Mouse (Mus musculus): ENCODE measurements around the gene Scrt2.

Gene Scrt2

DNA sequence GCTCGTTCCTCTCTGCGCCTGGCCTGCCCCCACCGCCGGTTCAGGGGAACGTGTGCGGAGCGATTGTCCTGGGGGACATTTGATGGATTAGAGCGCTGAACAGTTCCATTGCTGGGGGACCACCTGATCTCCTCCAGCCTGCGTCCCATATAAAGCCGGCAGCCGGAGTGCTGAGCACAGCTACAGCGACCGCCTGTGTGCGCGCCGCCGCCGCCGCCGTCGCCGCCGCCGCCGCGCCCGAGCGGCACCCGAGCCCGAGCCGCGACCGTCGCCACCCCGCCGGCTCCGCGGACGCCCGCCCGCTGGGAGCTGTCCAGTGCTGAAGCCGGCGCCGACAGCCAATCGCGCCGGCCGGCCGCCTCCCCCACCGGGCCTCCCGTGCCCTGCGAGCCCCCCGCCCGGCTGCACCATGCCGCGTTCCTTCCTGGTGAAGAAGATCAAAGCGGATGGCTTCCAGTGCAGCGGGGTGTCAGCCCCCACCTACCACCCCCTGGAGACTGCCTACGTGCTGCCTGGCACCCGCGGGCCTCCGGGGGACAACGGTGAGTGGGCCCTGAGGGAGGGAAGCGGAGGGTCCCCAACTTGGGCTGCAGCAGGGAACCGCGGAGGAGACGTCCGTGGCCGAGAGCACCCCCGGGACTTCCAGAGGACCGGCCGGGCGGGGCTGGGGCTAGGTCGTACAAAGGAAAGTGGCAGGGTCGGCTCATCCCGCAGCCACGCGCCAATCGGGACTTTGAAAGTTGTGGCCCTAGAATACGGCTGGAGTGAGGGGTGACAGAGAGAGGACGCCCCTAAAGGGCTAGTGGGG lies 516 bp downstream of the Scrt2 start:
- no peak for DNase-seq (ENCODE audit: extremely low read depth, low read depth, low spot score)

GRCm38 (mm10) chr2:152082456-152083285 lies 1.3 kb downstream of the Scrt2 start:
- DNase-seq (ENCODE audit: extremely low read depth, low read depth, low spot score) = no peak

DNA sequence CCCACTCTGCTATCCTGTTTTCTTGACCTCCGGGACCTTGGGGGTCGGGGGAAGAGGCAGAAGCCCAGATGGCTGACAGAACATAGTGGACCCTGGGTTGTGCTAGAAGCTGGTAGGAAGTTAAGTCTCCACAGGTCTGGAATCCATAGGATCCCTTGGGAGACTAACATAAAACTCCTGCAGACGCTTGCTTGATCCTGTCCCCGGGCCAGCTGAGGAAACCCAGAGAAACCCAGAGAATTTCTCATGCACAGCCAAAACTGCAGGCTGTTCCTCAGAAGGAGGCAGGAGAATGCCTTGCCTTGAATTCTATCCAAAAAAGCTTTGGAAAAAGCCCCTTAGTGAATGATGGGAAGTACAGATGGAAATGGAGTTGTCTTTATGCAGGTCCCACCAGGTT lies 2.1 kb downstream of the Scrt2 start:
- no peak for DNase-seq (ENCODE audit: extremely low read depth, low read depth, low spot score)

DNA sequence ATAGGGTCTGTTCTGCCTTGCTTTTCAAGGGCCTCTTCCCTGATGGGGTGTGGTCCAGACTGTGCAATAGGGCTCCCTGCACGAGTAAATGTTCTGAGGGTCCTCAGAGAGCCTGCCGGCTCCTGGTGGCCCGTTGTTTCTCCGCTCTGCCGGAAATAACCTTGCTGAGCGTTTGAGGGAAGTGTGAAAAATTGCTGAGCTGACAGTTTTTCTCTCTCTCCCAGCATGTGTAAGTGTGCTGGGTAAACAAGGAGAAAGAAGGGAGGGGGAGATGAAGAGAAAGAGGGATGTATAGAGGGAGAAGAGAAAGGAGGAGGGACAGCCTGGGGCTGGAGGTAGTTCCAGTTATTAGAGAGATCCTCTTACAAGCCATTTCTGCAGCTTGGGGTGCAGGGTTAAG lies 3.0 kb downstream of the Scrt2 start:
- no peak for DNase-seq (ENCODE audit: extremely low read depth, low read depth, low spot score)

DNA sequence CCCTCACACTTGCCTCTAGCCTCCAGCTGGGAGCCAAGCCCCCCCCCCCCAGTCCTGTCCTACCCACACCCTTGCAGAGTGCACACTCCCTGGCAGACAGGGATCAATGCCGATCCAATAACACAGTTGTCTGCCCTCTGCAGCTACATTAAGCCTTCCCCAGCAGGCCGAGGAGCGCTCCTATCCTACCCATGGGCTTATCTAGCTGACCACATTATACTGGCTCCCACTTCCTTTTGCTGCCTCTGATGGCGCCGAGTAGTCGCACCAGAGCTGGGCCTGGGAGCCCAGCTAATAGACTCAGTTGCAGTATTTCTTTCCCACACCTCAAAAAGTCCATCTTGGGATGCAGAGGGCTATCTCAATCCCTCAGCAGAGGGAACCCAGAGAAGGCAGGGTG lies 4.1 kb downstream of the Scrt2 start:
- no peak for DNase-seq (ENCODE audit: extremely low read depth, low read depth, low spot score)

- DNase-seq (ENCODE audit: extremely low read depth, low read depth, low spot score) = no peak
These were observed 5.1 kb downstream of the Scrt2 start for GRCm38 (mm10) chr2:152086451-152086850.

GRCm38 (mm10) chr2:152087111-152087510 lies 5.8 kb downstream of the Scrt2 start:
- DNase-seq (ENCODE audit: extremely low read depth, low read depth, low spot score) = no peak

DNA sequence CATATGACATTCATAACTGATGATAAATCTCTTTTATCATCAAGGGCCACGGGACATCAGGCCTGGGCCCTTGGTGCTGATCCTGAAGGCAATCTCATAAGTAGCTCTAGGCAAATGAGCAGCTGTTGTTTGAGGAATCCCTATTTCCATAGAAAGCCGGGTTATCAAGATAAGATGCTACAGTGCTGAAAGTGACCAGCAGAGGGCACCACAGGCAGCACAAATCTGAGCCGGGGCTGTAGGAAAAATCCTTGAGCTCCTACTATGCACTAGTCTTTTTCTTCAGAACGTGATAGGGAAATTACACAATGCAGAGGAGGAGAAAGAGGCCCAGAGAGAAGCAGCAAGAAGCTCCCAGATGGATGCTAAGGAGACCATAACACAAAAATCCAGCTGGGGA lies 7.7 kb downstream of the Scrt2 start:
- no peak for DNase-seq (ENCODE audit: extremely low read depth, low read depth, low spot score)

DNA sequence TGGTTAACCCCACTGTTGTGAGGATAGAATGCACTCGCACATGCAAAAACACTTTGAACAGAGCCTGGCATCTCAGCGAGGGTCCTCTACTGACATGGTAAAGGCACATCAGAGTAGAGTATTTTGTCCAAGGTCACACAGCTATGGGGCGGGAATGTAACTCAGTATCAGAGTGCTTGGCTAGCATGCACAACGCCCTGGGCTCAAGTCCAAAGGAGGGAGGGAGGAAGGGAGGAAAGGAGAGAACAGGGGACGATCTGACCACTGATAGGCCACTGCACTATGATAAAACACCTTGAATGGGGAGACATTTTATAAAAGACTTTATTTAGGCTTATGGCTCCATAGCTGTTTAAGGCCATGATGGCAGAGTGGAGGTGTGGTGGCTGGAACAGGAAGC lies 8.3 kb downstream of the Scrt2 start:
- no peak for DNase-seq (ENCODE audit: extremely low read depth, low read depth, low spot score)

DNA sequence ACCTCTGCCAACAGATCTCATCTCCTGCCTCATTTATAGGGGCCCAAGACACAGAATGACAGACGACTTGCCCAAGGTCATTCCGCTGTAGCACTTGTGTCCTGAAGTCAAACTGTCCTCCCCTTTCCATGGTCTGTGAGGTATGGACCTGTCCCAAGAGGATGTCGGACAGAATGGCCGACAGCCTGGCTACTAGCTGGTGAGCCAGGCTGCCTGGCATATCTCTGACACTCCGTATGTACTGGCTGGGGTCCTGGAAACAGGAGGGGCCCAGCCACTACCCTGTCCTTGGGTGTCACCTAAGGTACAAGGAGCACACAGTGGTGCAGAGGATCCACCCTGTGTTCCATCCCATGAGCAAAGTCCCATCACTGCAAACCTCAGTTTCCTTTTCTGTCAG lies 9.2 kb downstream of the Scrt2 start:
- DNase-seq (ENCODE audit: extremely low read depth, low read depth, low spot score) = no peak

GRCm38 (mm10) chr2:152091342-152092056 lies 10.2 kb downstream of the Scrt2 start:
- DNase-seq (ENCODE audit: extremely low read depth, low read depth, low spot score) = no peak

DNA sequence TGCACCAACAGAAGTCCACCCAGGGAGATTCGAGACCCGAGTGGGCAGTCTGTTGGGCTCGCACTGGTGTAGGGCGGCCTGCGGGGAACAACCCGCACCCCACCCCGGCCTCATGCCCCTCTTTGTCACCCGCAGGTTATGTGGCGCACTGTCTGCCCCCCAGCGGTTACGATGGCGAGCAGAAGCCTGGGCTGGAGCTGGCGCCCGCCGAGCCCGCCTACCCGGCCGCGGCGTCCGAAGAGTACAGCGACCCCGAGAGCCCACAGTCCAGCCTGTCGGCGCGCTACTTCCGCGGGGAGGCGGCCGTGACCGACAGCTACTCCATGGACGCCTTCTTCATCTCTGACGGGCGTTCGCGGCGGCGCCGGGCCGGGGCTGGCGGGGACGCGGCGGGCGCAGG lies 11.6 kb downstream of the Scrt2 start:
- DNase-seq (ENCODE audit: extremely low read depth, low read depth, low spot score) = no peak

- no peak for DNase-seq (ENCODE audit: extremely low read depth, low read depth, low spot score)
These were observed 12.0 kb downstream of the Scrt2 start for GRCm38 (mm10) chr2:152093356-152093792.

GRCm38 (mm10) chr2:152094856-152095545 lies 13.7 kb downstream of the Scrt2 start:
- DNase-seq (ENCODE audit: extremely low read depth, low read depth, low spot score) = no peak

DNA sequence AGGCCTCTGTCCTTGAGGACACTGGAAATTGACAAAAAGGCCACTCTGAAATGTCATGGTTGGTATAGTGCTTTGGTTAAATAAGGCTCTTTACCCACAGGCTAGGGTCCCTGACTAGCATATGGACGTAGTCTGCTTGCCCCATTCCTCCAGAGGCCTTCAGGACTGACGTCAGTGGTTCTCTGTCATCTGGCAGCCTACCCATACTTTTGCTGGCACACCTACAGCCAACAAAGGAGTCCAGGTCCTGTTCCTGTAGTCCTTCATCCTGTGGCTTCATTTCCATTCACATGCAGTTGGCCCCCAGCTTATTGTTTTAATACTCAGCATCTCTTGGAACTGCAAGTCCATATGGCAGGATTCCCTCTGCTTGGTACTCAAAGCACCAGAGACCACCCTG lies 15.6 kb downstream of the Scrt2 start:
- no peak for DNase-seq (ENCODE audit: extremely low read depth, low read depth, low spot score)

GRCm38 (mm10) chr2:152097916-152098315 lies 16.6 kb downstream of the Scrt2 start:
- DNase-seq (ENCODE audit: extremely low read depth, low read depth, low spot score) = no peak

GRCm38 (mm10) chr2:152099538-152099937 lies 18.2 kb downstream of the Scrt2 start:
- no peak for DNase-seq (ENCODE audit: extremely low read depth, low read depth, low spot score)

GRCm38 (mm10) chr2:152101761-152102160 lies 20.4 kb downstream of the Scrt2 start:
- DNase-seq (ENCODE audit: extremely low read depth, low read depth, low spot score) = no peak

DNA sequence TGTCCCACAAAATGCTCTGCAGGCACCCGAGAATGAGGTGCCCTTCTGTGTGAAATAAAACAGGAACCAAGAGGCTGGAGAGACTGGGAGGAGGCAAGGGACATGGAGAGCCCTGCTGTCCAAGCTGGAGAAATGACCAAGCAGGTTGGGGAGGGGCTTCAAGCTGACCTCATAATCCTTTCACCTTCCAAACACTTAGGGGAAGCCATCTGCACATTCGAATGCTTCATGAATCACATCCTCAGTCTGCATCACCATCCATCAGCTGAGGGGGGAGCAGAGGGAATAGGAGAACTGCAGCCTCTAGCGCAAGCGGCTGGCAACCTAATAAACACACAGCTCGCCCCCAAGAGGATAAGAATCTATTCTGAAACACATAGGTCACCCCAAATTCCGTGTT lies 21.0 kb downstream of the Scrt2 start:
- no peak for DNase-seq (ENCODE audit: extremely low read depth, low read depth, low spot score)

DNA sequence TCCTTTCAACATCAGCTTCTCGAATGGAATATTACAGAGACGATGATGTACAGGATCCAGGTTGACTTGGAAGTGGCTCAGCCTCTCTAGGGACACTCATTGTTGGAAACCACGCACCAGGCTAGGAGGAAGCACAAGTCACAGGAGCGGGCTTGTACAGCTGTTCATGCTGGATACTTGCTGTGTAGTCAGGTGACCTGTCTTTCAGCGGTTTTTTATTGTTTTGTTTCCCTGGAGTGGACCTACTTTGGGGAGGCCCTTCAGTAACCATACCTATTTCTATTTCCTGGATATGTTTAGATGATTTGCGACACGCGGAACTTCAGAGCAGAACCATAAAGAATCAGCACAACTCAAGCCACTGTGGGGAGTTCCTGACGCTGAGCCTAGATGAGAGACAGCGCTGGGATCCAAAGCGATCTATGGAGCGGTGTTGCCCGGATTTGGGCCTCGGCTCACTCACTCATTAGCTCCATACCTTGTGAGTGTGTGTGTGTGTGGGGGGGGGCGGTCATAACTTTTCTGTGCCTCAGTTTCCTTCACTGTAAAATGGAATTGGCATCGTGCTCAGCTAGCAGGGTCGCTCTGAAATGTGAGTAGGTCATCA lies 23.5 kb downstream of the Scrt2 start:
- DNase-seq (ENCODE audit: extremely low read depth, low read depth, low spot score) = no peak
